Mouse (Mus musculus) thymus, postnatal 10 days (tissue): Measurements from ENCODE around the gene Gm20388.

Source experiments
- DNase-seq, 2 experiments: peaks; one replicate each; pipeline ENCODE4 v3.0.0; 2021; ENCODE audit warnings: low spot score in 2 of 2

The Gm20388 gene

DNA sequence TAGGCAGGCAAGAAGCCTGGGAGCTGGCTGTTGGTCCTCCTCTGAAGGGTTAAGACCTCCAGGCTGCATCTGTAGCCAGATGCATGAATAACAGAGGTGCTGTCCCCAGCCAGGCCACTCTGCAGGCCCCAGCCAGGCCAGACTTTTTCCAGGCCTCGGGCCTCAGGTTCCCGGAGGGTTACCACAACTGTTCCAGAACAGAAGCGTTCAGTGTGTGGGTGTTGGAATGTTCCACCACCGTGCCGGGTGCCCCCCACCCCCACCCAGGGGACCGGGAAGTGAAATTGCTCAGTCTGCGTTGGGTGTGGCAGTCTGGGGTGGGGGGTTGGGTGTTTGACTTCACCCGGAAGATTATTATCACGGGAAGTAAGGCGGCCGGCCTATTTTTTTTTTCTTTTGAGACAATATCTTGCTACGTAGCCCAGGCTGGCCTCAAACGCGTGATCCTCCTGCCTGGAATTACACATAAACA, 2852.7 kb downstream of the Gm20388 start:
- DNase-seq = no peak

DNA sequence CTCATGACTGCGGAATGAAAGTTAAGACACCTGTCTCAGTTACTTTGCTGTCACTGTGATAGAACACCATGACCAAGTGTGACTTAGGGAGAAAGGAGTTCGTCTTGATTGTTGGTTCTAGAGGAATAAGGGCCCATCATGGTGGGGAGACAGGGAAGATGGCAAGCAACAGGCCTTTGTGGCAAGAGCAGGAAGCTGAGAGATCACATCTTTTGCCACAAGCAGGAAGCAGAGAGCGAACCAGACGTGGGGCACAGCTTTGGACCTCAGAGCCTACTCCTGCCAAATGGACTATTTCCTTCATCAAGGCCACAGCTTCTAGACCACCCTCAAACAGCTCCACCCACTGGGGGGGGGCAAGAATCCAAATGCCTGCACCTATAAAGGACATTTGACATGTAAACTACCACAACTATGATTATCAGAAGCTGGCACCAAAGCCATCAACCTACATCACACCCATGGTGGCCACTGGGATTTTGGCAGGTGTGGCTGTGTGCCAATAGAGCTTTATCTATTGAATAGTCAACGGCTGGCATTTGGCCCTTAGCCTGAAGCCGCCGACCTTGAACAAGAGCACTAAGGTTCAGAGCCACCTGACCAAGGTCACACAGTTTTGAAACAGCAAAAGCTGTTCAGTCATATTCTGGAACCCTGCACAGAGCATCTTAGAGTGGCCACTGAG, 2854.3 kb downstream of the Gm20388 start:
- no peak for DNase-seq

DNA sequence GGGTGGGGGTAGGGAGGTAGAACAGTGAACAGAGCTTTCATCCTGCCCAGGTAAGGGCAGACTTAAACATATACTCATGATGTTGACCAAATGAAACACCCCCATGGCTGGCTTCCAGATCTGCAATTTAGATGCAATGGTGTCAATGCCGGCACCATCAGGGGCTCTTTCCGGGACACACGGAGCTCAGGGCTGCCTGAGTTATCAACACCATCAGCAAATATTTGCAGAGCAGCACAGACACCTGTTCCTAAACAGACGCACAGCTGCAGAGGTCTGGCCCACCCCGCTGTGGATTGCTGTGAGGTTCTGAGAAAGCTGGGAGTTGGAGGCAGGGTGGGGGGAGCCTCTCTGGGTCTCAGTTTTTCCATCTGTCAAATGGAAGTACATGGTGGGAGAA, 2855.5 kb downstream of the Gm20388 start:
- DNase-seq = peak; percentile 54 to 70

DNA sequence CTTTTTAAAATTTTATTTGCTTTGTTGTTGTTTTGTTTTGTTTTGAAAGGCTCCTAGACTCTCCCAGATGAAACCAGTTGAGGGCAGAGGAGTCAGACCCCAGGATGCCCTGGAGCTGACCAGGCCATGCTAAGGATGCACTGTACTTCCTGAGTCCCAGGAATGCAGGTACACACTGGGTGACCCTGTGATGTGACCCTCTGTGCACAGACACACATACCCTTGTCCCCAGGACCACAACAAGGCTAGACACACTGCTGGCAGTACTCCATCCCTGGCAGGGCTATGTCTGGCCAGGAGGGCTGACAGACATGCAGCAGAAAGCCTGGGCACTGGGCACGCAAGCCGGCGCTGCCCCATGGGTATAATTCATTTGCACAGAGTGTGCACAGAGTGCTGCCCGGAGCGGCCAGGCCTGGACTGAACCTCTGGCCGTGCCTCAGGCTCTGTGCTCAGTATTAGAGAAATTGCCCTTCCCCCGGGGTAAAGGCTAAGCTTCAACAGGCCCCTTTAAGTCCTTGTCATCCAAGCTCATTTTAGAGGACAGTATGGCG, 2856.1 kb downstream of the Gm20388 start:
- DNase-seq = no peak

DNA sequence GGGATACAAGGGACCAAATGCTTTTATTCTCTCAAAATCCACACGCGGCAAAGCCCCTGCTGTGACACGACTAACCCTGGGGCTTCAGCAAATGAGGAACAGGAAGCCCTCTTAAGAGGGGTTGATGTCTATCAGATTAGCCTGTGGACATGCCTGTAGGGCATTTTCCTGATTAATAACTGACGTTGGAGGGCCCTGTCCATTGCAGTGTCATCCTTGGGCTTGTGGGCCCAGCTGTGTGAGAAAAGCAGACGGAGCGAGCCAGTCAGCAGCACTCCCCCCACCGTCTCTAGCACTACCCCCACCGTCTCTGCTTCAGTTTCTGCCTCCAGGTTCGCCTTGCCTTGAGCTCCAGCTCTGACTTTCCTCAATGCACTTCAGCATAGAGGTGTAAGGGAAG, 2856.6 kb downstream of the Gm20388 start:
- no peak for DNase-seq

DNA sequence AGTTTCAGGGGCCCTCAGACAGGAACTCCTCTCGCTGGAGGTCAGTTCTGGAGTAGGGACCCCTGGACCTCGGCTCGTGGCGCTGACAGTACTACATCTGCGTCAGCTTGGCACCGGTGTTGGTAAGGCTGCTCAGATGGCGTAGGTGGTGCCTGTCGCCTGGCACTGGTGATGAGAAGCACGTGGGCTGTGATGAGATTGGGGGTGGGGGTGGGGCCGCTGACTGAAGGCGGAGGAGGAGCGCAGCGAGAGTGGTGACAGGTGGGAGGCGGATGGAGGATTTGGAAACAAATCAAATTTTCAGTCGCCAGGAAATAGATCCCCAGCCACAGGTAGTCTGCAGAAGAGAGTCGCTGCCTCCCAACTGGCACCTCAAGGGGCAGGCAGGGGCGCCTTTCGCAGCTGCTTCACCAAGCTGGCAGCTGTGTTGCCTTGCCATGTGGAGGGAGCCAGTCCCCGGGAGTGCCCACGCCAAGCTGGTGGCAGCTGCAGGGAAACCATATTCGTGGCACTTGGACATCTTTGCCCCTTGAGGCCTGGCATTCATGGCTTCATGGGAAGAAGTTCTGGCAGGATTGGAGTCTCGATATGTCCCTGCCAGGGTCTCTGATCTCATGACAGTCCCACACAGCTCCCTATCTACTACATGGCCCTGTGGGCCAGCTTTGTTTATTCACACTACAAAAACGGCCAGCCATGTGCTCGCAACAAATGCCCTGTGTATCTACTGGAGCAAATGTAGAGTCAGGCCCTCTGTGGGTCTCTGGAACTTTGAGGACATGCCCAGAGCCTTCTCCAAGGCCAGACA, 2858.8 kb downstream of the Gm20388 start:
- peak; percentile 63 to 67 for DNase-seq

DNA sequence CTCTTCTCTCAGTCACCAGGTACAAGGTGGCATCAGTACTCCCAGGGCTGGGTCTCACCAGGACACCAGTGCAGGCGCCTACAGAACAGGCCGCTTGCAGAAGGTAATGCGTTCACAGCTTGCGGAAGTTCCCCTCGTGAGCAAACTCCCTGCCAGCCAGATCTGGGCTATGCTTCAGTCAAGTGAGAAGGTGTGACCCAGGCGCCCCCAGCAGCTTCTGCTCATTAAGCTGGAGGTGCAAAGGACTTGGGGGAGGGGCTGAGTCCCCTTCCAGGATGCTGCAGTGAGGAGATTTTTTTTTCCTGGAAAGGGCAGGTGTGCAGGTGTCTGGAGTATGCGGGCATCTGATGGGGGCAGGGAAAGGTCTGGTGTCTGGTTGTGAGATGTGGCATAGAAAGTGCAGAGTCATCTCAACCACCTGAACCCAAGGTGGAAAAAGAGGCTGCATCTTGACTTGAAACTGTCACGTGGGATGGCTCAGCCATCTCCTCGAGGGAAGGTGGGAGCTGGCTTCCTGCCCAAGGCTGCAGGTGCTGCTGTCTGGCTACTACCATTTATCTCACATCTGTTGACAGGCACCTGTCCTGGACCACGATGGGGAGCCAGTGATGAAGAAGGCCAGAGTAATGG, 2861.9 kb downstream of the Gm20388 start:
- peak; percentile 57 to 68 for DNase-seq

DNA sequence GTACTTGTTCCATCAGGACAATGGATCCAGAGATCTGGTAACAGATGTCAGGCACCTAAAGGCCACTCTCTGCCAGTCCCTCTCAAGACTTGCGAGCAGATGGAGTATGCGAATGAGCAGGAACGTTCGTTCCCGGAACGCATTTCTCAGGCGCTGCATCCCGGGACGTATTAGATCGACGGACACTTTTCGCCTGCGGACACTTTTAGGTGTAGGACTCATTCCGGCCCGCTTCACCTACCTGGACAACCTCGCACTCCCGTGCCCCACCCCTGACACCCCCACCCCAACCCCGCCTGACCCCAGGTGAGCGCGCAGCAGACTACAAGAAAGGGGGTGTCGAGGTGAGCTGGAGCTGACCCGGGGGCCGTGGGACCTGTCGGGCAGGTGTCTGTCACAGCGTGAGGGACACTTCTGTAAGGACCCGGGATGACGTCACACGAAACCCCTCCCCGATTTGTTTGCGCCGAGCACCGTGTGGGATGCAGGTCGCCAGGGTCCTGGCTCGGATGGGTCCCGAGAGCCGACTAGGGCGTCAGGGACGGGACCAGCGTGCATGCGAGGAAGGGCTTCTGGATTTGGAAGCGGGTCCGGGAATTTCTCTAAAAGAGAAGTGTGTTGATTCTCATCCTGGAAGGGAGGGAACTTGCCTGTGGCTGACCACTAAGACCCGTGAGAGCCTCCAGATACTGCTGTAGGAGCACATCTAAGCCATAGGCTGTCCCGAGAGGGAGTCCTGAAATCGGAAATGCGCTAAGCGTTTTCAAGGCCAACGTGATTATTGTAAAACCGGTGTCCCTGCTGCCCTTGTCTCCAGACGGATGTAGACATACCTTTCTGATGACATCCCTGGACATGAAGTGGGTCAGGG, 2864.9 kb downstream of the Gm20388 start, which contains the start of gene Acsf3:
Acsf3 (plus strand) TSS at position 202 of the 871 bp plus-strand sequence.
- peak; percentile 42 to 49 for DNase-seq

DNA sequence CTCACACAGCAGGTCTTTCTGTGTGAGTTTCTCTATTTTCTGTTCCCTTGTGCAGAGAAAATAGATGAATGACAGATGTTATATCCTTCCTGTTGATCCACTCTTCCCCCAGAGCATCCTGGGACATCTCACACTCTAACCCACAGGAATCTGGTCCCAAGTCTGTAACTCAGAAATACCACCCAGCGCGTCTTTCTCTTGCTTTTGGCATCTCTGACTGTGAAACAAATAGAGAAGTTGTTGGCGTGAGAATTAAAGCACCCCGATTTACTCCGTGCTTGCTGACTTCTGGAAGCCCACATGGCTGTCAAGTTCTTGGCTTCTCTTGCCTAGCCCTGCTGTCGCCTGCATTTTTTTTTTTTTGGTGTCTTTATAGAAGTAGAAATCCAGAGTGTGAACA, 2867.1 kb downstream of the Gm20388 start:
- no peak for DNase-seq

DNA sequence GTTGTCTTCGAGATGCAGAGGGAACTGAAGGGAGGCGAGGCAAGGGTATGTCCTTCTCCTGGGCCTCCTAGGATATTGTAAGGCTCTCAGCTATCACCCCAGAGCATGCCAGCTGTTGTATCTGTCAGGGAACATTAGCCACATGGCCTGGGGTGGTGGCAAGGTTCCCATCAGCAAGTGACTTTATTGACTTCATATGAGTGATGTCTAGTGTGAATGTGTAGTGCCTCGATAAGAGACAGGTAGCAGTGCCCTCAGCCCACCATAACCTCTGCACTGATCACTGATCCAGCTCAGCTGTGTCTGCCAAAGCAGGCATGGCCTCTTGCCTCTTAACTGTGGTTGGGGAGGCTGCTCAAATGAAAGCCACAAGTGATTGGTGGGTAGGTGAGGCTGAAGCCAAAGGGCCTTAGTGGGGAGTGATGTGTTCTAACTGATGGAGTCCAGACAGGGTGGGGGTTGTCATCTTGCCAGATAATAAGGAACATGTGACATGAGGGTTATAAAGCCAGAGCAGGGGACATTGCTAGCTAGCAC, 2868.1 kb downstream of the Gm20388 start:
- DNase-seq = no peak

DNA sequence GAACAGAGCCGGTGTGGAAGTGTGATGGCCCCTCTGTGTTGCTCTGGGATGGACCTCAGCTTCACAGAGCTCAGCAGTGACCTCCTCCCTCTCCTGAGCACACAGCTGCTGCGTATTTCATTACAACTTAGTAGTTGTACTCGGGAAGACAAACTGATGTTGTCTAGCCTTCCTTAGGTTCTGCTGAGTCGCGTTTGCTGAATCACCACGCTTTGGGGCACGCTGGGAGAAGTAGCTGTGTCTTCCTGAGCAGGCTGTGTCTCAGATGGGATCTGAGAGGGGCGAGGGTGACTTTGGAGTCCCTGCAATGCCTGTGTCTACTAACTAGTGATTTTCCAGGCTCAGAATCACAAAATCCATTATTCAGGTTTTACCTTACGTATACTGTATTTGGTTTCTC, 2868.6 kb downstream of the Gm20388 start:
- DNase-seq = no peak

DNA sequence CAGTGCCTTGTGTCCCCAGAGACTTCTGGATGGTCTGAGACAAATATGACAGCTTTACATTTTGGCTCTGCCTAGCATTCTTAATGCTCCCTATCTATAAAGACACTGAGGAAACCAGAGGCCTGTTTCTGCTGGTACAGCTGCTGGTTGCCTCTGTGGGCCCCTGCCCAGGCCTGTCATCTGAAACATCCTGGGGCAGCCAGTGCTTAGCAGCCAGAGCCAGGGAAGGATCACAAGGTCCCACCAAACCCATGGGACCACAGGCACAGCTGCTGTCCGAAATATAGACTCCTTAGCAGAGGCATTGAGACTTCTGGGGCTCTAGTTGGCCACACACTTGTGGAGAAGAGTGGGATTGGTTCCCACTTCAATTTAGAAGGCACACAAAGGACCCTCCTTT, 2874.1 kb downstream of the Gm20388 start:
- DNase-seq = no peak

DNA sequence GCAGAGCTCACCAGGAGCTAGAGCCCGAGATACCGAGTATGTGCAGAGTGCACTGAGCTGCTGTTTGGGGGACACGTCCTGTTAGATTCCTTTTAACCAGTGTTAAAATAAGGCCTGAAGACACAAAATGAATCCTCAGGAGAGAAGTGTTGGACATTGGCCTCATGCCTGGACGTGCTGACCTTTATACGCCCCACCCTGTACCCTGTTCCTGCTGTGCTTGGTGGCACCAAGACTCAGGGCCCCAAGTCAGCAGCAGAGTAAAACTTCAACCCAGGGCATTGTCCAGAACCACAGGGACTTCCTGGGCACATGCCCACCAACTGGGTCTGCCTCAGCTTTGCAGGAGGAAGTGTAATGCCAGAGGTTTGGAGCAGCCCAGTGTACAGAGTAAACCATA, 2879.2 kb downstream of the Gm20388 start:
- DNase-seq = no peak

DNA sequence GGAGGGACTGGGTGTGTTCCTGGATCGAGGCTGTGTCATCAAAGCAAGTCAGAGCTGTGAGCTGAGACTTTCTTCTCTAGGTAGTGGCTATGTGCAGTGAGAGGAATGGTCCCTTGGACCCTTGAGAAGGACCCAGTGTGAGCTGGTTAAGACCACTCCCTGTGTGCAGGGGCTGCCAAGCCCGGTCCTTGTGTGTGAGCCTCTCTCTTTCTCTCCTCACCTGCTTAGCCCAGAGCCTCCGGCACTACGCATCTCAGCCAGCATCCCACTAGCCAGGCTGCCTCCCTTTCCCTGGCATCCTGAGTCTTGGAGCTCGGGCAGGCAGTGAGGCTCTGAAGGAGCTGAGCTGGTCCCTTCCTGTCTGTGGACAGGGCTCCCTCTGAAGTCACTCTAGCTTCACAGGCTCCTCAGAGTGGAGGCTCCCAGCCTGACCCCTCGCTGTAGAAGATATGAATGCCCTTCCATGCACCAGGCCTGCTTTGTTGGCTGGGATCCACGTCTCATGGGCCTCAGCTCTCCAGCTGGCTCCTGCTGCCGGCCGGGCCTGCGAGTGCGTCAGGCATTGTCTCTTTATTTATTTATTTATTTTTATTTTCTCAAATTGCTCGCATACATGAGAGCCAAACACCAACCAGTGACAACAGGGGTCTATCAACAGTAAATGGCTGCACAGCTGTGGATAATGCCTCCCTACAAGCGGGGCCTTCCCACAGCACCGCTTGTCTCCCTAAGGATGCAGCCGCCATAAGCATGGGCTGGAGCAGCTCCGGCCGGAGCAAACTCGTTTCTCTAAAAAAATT, 2882.9 kb downstream of the Gm20388 start:
- no peak for DNase-seq

DNA sequence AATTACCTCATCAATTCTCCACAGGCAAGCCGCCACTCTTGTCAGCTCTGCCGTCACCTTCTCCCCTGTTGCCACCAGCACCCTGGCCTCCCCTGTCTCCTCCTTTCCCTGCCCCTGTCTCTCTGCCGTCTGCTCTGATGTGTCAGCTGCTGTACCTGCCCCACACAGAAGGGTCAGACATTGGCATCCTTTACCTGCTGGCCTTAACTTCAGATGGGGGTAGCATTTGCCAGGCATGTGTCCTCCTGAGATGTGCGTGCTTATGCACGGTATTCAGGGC, 2883.5 kb downstream of the Gm20388 start:
- no peak for DNase-seq

DNA sequence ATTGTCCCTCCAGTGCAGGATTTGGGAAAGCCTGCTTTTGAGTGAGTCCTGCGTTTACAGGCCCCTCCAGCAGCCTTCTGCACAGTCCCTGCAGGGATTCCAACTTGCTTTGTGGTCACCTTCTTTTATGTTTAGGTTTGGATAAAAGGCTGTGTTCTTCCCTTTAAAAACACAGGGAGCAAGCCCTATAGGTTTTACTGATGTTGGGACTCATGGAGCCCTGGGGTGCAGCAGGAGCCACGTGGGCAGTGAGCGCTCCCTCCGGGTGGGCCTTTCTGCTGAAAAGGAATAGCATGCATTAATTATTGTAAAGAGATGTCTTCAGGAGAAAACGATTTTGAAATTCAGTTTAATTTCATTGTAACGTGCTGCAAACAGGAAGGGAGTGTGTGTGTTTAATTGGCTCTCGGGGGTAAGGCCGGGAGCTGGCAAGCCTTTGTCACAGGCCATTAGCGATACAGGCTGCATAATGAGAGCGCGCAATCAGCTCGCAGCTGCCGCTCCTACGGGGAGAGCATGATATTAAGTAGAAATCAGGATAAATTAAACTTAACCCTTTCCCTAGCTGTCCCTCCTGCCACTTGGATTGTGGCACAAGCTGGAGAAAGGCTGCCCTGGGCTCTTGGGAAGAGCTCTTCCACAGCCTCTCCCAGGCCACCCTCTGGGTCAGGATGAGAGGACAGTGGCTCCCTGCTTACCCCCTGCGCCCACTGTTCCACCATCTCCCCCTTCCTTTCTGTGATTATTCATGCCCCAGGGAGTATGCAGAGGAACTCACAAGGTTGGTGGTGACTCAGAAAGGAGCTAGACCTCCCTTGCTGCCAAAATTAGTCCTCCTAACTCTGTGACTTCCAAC, 2893.5 kb downstream of the Gm20388 start:
- no peak for DNase-seq

DNA sequence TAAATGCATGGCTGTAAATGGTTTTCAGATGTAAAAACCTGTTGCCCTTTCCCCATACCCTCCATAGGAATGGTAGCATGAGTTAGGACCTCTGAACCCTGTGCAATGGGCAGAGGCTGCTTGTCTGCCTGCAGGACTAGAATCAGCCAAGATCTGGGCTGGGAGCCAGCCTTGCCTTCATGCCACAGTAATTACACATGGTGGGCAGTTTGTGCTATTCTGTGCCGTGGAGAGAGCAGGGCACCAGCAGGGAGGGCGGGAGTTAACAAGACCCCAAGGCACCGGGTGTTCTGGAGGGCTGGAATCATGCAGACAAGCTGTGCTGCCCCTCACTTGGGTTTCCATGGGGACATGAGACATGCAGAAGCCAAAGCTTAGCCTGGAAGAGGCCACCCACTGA, 2894.7 kb downstream of the Gm20388 start:
- no peak for DNase-seq

DNA sequence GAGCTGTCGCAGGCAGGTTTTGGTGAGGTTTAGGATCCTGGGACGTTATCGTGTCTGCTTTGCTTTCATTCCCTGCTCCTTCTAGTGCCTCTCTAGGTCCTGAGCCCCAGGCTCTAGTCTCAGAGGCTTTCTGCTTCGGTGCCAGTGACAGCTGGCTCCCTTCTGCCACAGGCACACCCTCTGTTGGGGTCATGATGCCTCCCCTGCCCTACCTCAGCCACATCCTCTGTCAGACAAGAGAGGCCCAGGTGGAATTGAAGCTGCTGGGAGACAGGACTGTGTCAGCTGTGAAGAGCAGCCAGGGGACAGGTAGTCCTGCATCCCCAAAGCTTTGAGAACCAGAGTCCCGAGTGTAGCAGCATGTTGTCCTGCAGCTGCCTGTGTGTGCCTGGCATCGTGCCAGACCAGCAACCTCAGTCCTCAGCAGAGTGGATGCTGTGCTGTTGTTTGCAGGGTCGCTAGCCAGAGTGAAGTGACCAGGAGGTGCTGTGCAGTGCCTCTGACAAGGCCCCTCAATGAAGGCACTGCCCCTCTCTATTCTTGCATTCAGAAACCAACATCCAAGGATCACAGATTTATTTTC, 2896.4 kb downstream of the Gm20388 start:
- peak; percentile 65 to 67 for DNase-seq

DNA sequence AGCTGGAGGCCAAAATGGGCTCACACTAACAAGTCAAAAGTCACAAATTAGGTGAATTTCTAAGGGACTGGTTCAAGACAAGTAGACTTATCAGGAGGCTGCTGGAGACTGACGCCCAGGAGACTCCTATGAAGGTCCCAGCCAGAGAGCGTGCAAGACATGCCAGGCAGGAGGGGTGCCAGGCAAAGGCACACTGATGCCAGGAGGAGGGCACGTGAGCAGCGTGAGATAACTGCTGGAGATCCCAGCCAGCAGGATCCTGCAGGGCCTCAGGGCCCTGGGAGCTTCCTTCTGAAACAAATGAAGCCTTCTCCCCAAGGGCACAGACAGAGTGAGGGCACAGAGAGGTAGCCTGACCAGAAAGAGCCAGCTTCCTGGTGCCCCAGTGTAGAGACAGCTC, 2897.3 kb downstream of the Gm20388 start:
- DNase-seq = no peak
